8 mouse cellular contexts compared by ENCODE assay signal in the genomic region with DNA sequence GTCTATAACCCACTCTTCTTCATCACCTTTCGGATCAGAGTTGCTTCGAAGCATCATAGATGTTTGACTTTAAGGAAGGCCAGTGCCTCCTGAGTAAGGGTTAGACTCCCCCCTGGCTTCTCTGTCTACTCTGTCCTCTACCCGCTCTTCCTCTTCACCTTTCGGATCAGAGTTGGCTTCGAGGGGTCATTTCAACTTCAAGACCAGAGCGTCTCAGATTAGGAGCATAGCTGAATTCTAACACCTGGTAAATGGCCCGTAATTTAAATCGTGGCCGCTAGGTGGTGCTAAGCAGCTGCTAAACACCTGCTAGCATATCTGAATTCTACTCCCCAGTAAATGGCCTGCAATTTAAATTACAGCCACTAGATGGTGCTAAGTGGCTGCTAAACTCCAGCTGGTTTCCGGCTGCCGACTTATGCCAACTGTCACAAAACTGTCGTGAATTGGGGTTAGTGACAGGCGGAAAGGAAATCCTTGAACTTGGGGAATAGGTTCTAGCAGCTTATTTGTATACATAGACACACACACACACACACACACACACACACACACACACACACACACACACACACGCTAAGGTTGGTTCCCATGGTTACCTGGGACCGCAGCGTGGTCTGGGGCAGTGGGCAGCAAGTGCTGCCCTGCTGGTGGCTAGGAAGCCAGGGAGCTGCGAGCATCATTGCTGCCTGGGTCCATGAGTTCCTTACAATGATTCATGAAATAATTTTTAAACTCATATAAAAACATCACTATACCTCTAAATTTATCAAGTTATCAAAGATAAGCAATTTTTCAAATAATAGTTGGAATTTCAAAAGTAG.
DNase-seq lines count a peak whose midpoint lies in the region; ATAC-seq and TF ChIP-seq lines count a peak whose summit lies in the region.

No protein-coding gene starts in this region.

- WGBS in forebrain, embryonic 15.5 days: 18% methylated on average over 17 of the region's 17 CpGs
- WGBS in lung, adult 2 months: 17% methylated on average over 17 of the region's 17 CpGs

- no peaks in the 10 kb centered on the region for H3K9me3 ChIP-seq in ES-E14 (ENCODE audit: control insufficient read depth, insufficient read depth, low read depth, low read length)
- no peaks in the 10 kb centered on the region for H3K9me3 ChIP-seq in forebrain, embryonic 15.5 days

- H3K36me3 ChIP-seq in ES-E14 (ENCODE audit: control insufficient read depth, insufficient read depth, low read length, poor library complexity, severe bottlenecking): no peaks in the 10 kb centered on the region
- no peaks in the 10 kb centered on the region for H3K36me3 ChIP-seq in forebrain, embryonic 15.5 days

- TF ChIP-seq POLR2A in lung, adult 2 months (IDR thresholded peaks at IDR 0.05; ENCODE audit: borderline replicate concordance, extremely low read depth, low read depth, low read length): no peak

- no peaks in the 10 kb centered on the region for H3K27me3 ChIP-seq in forebrain, embryonic 15.5 days

- intact Hi-C loops in heart, postnatal 25 days (cut with DNase I): loop anchor here (5.0 to 10.0 kb wide), 2 partner anchors 293 to 715 kb away; no protein-coding TSS in a partner anchor

- no peak overlapping the region for H3K27ac ChIP-seq in ES-E14 (ENCODE audit: insufficient read depth, low read depth, low read length, poor library complexity, severe bottlenecking)
- no peak overlapping the region for H3K27ac ChIP-seq in forebrain, embryonic 15.5 days (replicated peaks)

- ATAC-seq in forebrain, embryonic 15.5 days (replicated peaks): peak; percentile 97
- ATAC-seq in neutrophil, adult 5-6 weeks (ENCODE audit: extremely low read depth, insufficient number of reproducible peaks, low FRiP score, poor library complexity, severe bottlenecking): peak; percentile 100

- peak overlapping the region; percentile 49 to 65; a peak in 3 of 4 replicates for H3K4me3 ChIP-seq in ES-E14 (ENCODE audit: insufficient read depth in 1 of 2, low read depth in 1 of 2, low read length in 2 of 2, poor library complexity in 1 of 2, severe bottlenecking in 1 of 2)
- H3K4me3 ChIP-seq in forebrain, embryonic 15.5 days: peak overlapping the region; percentile 45
- peak overlapping the region; percentile 85 for H3K4me3 ChIP-seq in lung, adult 2 months (replicated peaks; ENCODE audit: extremely low read depth, low read depth, low read length)

- TF ChIP-seq CTCF in lung, adult 2 months (IDR thresholded peaks at IDR 0.05; ENCODE audit: insufficient read depth, low read length): peak; percentile 61

- H3K4me2 ChIP-seq in forebrain, embryonic 15.5 days (replicated peaks): peak overlapping the region; percentile 52

- peak overlapping the region; percentile 43; the same call in 1 of the 2 replicates for H3K9ac ChIP-seq in ES-E14 (ENCODE audit: insufficient read depth, low read depth, low read length, poor library complexity, severe bottlenecking)
- H3K9ac ChIP-seq in forebrain, embryonic 15.5 days (replicated peaks): peak overlapping the region; percentile 37; the same call in 1 of the 2 replicates

- in situ Hi-C loops in ES-E14 (cut with MboI; ENCODE audit: low sequenced_read_pairs in 2 of 2, unreplicated experiment in 2 of 2): no loop called here

- no peaks in the 10 kb centered on the region; a peak in 1 of 4 replicates for H3K4me1 ChIP-seq in ES-E14 (ENCODE audit: control insufficient read depth in 2 of 2, insufficient read depth in 2 of 2, low read length in 2 of 2, poor library complexity in 1 of 2)
- H3K4me1 ChIP-seq in forebrain, embryonic 15.5 days: no peaks in the 10 kb centered on the region
- H3K4me1 ChIP-seq in lung, adult 2 months (ENCODE audit: control insufficient read depth, insufficient read depth, low read length): no peaks in the 10 kb centered on the region

- peak; percentile 98 for DNase-seq in ES-E14 (ENCODE audit: low read depth, low spot score)
- peak; percentile 93 for DNase-seq in cerebellum, adult 11-12 months
- DNase-seq in heart, postnatal 25 days (ENCODE audit: low spot score): peak; percentile 78
- peak; percentile 93 to 99 for DNase-seq in layer of hippocampus, adult 18-20 months (ENCODE audit: low spot score in 2 of 2)
- peak; percentile 84 for DNase-seq in lung, adult 2 months
- peak; percentile 72 to 86 for DNase-seq in thymus, adult 18-20 months

TF ChIP-seq in ES-E14, 5 proteins besides CTCF, POLR2A, EP300 and RAD21:
- TF ChIP-seq HCFC1 (IDR thresholded peaks at IDR 0.05; ENCODE audit: borderline replicate concordance, insufficient read depth, low read length) (no peak), ZC3H11A (IDR thresholded peaks at IDR 0.05; ENCODE audit: borderline replicate concordance, low read depth, low read length) (peak; percentile 83)
